Mouse (Mus musculus) left cerebral cortex, adult 9 months (tissue): Measurements from ENCODE around the gene Tmem161a.

Experiments used
- DNase-seq, 2 experiments: peaks; one replicate each; pipeline ENCODE4 v3.0.0; 2022; ENCODE audit warnings: low spot score in 2 of 2

Gene Tmem161a

DNA sequence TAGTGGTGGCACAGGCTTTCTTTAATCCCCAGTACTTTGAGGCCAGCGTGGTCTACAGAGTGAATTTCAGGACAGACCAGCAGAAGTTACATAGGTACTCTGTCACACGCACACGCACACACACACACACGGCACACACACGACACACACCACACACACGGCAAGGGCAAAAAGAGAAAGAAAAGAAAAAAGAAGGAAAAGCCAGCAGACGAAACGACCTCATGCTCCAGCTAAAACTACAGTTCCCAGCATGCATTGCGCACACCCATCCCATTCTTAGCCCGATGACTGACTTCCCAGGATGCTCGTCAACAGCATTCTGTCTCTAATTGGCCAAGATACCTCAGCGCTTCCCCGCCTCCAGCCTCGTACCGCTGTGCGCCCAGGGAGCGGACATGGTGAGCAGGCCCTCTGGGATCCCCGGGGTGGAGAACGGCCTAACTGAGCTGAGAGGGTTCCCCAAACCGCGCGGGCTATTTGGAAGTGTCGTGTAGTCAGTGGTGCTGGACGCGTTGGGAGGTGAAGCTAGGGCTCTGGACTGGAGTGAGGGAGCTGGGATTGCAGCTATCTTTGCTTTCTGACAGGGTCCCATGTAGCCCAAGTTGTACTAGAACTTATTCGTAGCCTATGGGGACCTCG is at the start of gene Tmem161a:
TSS of gene Tmem161a (plus strand) at position 314 of the 639 bp plus-strand sequence.
- DNase-seq = peak; percentile 89 to 96

DNA sequence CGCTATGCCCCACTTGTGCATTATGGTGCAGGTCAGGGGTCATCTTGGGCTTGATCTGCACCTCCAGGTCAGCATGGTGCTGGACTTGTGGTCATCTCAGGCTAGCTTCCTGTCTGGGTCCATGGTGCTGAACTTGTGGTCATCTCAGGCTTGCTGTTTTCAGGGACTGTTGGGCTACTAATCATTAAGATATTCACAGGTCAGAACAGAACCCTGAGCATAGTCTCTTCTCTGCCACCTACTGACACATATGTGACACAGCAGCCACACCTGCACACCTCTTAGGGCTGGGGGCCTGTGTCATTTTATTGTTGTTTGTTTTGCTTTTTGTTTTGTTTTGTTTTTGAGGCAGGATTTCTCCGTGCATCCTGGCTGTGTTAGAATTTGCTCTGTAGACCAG is 49.3 kb upstream of the Tmem161a start:
- DNase-seq = no peak

DNA sequence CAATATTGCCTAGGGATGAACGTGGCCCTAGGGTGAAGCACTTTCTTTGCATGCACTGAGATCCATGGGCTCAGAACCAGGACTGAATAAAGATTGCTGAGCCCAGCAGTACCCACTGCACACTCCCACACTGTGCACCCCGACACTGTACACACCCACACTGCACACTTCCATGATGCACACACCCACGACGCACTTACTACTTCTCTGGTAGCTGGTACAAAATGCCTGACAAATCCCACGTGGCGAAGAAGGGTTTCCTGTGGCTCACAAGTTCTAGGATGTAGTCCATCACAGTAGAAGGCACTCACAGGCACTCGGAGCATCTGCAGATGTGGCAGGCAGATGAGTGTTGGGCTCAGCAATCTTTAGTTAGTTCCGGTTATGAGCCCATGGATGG is 47.2 kb upstream of the Tmem161a start:
- no peak for DNase-seq

DNA sequence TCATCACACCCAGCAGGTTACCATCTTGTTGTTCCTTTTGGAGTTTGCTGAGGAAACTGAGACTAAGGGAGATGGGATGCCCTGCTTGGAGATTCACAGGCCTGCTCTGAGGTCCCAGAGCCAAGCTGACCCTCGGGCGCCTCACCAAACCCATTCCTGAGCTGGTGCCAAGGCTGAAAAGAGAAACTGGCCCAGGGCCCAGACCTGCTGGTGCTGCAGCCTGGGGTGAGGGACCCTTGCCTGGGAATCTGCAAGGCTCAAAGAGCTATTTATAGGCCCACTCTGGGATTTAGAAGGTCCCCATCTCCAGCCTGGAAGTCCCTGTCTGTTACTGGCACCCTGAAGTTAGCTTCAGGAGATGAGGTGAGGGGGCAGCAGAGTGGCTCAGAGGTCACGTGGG is 43.7 kb upstream of the Tmem161a start:
- peak in 1 of 2 experiments; percentile 58 for DNase-seq

DNA sequence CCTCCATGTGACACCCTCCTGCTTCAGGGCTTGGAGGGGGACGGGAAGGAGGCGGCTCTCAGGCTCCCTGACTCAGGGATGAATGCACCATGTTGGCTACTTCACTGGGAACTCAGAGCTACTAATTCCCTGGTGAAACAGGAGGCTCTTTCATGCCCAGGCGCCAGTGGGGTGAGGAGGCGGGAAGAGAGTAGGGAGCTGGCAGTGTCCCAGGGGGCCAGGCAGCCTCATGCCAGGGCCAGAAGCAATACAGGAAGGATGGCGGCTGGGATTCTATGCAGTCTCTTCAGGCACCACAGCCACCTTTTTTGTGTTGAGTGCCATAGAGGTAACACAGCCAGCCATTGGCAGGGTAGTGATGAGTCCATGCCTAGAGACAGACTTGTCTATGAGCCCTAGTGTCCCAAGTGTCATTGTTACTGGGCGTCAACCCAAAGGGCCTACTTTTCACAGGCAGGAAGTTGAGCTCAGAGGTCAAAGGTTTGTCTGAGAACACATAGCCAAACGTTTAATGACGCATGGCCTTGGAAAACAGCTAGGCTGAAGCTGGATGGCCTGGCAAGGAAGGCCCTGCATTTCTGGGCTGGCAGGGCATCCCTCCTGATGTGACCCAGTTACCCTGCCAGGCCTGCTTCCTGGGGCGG is 42.7 kb upstream of the Tmem161a start:
- peak; percentile 75 to 82 for DNase-seq

DNA sequence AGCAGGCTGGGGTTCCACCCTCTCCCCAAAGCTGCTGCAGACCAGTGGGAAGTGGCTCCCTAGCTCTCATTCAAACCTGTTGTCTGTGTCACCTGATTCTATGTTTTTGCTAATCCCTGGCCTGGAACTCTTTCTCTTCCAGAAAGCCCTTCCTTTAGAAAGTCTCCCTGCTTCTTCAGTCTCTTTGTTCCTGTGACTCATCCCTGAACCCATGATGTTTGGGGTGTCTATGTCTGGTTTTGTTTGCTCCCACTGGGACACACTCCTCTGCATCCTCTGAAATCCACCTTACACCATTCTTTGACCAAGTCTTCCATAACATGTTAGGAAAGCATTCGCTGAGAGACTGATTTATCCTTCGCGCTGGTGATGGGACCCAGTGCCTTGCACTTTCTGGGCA is 42.1 kb upstream of the Tmem161a start:
- DNase-seq = no peak

DNA sequence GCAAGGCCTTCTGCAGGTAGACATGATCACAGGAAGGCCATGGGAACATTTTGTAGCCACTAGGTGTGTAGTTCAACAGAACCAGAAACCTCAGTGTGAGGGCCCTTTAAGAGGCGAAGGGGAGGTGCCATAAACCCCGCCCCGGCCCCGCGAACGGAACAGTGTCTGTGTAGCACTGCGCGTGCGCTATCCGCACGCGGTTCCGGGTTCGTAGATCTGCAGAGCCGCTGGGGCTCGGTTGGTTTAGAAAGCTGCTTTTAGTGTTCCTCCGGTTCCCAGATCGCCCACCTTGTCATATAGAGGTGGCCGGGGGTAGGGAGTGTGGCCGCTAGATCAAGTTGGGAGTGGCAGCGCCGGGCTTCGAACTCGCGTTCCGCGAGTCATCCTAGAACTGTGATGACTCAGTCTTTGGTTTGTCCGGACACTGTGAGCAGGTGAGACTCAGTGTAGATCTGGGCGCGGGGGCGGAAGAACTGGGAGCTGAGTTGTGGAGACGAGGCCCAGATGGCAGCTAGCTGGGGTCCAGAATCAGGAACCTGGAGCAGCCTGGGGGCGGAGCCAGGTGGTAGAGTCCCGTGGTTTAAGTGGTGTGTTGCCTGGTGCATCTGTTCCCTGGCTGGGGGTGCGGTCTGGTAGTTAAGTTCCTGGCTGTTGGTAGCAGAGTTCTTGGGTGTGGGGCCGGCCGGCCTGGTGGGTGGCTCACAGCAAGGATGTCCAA is 40.8 kb upstream of the Tmem161a start, which contains the start of gene Nr2c2ap:
TSS of gene Nr2c2ap (plus strand) at position 168 of the 718 bp plus-strand sequence.
- peak; percentile 39 to 77 for DNase-seq

DNA sequence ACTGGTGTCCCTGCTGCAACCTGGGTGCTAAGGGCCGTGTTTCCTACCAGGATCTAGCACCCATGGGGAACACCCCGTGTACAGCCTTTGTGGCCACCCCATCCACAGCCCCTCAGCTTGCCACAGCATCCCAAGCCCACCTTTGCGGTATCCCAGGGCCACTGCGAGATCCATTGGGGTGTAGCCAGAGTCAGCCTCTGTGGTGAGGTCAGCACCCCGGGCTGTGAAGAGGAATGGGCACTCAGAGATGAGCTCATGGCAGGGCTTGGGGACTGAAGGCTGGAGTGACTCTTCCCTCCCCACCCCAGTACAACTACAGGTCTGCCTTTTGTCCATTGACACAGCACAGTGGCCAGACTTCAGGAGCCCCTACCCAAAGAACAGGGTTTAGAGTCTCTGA is 38.1 kb upstream of the Tmem161a start:
- DNase-seq = no peak

DNA sequence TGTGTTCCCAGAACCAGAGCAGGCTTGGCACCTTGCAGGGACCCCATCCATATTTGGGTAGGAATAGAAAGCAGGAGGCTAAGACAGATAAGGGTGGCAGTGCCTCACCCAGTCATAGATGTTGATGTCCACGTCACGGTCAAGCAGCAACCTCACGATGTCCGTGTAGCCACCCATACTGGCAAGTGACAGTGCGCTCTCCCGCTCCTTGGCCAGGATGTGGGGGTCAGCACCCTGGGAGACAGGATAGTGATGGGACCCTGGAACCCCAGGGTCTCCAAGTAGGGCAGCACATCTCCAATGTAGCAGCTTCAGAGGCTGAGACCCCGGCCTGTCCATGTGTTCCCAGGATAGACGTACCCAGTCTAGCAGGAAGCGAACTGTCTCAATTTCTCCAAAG is 37.2 kb upstream of the Tmem161a start:
- DNase-seq = no peak

DNA sequence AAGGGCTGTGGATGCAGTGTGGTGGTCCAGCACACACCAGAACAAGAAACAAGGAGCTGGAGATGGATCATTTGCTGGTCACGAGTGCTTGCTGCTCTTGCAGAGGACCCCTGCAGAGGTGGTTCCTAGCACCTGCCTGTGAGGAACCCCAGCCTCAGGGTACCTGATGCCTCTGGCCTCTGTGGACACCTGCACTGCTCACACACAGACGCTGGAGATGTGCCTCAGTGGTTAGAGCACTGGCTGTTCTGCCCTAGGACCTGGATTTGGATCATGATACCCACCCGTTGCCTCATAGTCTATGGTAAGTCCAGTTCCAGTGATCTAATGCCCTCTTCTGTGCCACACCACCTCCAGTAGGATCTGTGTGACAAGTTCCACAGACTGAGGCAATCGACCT is 35.6 kb upstream of the Tmem161a start:
- no peak for DNase-seq

DNA sequence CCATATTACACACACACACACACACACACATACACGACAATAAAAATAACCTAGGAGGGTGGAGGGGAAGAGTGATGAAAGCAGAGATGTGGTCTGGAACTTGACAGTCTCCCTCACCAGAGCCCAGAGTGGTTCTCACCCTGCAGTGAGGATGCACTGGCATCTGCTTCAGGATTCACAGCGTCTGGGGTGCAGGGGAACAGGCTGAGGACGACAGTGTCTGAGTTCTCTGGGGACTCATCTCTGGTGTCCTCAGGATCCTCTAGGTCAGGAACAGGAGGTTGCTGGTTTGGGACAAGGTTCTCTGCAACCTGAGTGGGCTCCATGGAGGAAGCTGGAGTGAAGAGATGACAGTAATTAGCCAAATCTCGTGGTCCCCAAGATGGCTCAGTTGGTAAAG is 34.3 kb upstream of the Tmem161a start:
- no peak for DNase-seq

DNA sequence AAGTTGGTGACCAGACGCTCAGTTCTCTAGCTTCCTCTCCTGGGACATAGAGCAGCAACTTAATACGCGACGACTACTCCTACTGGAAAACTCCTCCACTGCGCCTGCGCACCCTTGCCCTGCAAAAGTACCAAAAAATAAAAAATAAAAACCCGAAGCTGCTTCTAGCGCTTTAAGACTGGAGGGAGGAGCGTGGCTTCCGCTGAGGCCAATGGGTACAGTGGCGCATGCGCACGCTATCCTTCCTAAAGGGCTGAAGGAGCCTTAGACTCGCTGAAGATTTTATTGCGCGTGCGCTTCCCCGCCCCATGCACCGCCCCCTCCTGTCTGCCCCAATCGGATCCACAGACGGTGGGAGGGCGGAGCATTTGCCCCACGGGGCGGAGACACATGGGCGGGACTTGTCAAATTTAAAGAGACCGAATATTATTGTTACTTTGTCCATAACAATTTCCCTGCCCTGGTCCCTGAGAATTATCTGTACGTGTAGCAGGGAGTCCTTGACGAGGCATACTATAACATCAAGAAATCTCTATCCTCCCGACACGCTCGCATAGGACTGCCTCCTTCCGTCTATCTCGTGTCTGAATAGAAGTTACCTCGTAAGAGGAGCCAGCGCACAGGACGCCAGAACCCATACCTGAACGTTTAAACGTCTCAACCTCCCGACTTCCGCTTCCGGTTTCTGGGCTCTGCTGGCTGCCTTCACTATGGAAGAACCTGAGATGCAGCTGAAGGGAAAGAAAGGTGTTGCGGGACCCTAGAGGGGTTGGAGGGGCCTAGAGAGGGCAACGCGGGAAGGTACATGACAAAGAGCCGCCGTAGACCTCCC is 32.9 kb upstream of the Tmem161a start, which contains the start of the genes Rfxank, Borcs8 and Mef2b:
TSS of gene Rfxank (minus strand) at position 129 of the 832 bp plus-strand sequence.
TSS of gene Borcs8 (plus strand) at position 474 of the 832 bp plus-strand sequence.
TSS of gene Mef2b (plus strand) at position 686 of the 832 bp plus-strand sequence.
- peak; percentile 97 to 99 for DNase-seq

DNA sequence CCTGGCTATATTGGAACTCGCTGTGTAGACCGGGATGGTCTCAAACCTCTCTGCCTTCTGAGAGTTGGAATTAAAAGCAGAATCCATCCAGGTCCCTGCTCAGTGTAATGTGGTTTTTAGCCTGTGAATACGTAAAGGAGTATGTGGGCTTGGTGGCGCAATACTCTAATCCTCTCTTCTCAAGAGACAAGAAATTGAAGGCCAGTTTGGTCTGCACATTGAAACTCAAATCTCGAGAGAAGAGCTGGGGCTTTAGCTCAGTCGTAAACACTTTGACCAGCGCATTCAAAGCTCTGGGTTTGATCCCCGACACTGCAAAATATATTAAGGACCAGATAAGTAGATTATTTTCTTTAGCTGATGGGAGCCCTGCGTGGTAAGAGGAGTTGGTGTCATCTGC is 32.2 kb upstream of the Tmem161a start:
- no peak for DNase-seq

DNA sequence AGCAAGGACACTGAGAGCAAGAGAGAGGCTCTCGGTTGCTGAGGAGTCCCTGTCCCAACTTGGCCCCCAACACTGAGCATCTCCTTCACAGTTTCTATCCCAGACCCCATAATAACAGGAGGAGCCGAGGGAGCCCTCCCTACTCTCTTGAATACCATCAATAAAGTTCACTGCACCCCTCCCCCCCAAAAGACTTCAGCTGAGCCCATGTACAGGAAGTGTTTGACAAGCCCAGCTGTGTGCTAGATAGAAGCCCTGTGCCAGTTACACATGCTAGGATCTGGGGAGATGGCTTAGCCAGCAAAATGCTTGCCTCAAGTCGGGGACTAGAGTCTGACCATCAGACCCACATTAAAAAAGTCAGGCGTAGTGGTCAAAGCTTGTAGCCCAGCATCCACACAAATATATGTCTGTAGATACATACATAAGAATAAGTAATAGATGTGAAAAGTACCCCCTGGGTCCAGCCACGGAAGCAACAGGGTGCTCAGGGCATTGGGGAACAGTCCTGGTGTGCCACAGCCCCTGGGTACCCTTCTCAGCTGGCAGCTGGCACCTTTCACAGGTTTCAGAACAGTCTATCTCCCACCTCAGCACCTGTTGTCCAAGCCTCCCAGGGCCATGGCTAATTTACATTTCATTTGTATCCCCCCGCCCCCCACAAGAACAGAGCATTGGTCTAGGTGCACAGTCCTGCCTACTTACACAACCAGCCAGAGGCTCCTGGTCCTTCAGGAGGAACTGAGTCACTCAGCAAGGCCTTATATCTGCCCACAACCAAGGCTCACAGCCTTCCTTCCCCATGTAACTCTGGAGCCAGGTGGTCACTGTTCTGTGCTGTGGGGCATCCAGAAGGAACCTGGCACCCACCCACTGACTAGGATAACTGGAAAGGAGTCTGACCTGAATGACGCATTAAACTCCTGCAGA is 24.2 kb upstream of the Tmem161a start:
- no peak for DNase-seq

DNA sequence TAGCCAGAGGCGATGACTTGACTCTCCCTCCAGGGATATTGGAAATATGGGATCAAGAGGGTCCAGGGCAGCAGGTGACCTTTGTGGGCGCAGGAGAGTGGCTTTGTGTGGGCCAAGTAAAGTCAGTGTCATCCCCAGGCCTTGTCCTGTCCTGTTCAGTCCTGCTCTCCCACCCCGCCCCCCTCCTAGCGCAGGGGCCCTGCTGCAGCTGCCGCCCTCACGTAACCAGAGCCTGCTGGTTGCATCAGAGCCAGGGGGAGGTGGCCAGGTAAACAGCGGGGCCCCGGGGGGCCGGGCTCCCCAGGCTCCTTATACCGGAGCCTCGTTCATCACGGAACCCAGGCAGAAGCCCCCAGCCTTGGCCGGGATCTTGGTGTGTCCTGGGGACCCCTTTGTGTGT is 22.0 kb upstream of the Tmem161a start:
- no peak for DNase-seq

DNA sequence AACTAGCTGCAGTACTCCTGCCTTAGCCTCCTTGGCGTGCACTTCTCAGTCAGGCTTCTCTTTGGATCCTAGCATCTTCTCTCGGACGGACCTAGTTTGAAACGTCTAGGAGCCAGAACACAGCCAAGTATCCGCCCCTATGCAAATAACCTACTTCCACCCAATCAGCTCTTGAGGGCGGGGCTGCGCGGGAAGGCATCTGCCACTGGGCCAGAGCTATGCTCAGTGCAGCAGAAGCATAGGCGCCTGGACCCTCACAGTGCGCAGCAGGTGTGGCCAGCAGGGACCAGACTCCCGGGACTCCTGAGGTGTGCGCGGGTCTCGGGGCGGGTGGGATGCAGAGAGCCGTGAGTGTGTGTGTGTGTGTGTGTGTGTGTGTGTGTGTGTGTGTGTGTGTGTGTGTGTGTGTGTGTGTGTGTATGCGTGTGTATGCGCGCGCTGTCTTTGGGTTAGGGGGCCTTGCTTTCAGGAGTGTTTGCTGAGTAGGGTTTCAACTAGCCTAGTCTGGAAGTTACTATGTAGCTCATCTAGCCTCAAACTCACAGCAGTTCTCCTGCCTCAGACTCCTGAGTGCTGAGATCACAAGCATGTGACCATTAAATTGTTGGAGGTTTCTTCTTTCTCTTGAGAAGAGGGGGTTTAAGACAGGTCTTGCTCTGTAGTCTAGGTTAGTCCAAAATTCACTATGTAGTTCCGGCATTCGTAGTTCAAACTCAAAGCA is 19.5 kb upstream of the Tmem161a start:
- DNase-seq = peak in 1 of 2 experiments; percentile 35

DNA sequence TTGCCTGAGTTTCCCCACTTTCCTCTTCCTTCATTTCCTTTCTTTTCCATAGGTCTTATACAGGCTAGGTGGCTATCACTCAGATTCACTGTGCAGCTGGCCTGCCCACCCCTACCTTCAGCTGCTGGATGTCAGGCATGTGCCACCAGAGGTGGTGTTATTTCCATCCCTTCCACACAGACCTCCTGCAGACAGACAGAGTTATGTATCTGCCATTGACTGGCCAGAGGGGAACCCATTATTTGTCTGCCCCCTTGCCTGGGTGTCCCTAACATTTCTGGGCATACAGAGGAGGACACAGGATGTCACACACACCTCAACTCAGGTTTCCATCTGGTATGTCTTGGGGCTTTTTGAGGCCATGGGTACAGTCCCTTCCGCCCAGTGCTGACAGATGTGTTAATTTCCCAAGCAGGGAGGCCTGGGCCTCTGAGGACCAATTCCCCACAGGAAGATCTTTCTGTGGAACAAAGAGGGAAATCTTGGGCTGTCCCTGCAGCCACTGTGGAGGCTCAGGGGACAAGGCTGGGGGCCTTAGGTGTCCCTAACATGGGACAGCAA is 14.8 kb upstream of the Tmem161a start:
- no peak for DNase-seq

DNA sequence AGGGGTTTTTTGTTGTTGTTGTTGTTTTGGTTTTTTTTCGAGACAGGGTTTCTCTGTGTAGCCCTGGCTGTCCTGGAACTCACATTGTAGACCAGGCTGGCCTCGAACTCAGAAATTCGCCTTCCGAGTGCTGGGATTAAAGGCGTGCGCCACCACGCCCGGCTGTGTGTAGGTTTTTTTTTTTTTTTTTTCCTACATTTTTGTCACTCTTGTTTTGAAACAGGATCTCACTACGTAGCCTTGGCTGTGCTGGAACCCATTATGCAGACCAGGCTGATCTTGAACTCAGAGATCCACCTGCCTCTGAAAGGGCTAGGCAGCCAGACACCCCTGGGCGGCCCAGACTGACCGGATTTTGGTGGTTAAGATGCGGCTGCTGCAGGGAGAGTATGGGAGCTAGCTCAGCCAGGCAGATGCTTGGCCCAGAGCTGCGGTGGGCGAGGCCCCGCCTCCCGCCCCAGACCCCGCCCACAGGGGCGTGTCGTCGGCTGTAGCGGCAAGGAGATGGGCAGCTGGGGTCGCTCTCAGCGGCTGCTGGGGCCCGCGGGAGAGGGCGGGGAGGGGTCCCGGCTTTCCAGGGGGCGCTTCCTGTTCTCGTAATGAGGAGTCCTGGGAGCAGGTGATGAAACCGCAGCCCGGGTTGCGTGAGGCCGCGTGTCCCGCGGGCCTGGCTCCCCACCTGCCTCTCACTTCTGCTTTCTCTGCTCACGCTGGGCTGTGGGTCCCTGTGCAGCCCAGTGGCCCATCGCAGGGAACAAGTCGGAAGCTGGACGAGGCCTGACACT is 13.9 kb upstream of the Tmem161a start:
- peak in 1 of 2 experiments; percentile 38 for DNase-seq

DNA sequence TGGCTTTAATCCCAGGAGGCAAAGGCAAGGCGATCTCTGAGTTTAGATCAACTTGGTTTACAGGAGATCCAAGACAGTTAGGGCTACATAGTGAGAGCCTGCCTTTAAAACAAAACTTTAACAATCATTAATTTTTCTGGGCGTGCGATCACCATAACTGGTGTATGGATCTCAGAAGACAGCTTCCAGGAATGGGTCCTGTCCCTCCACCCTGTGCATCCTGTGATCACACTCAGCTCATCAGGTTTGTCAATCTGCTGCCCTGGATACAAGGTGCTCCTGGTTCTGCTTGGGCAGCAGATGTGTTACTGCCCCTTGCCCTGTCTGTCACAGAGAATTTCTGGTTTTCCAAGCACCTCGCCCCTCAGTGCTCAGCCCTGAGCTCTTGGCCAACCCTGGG is 12.9 kb upstream of the Tmem161a start:
- DNase-seq = no peak
